12 mouse cellular contexts compared by ENCODE assay signal in genomic region chr12:8334261-8334660, GRCm38 (mm10). TPM values are rescaled to one million over a fixed set of nuclear protein-coding genes. Genes with fewer than 3 reads are reported as not detected.
DNase-seq lines count a peak whose midpoint lies in the region; ATAC-seq and TF ChIP-seq lines count a peak whose summit lies in the region.
"Had no signal": no experiment of that assay in that cellular context is flagged by ENCODE, and none has a peak within 500 bp of the region (broad histone marks: within the 10 kb centered on the region; RNA-seq: fewer than 3 reads in every experiment).

No protein-coding gene starts in this region.

- DNase-seq in kidney, adult 11 months: peak; percentile 60
- DNase-seq in kidney, postnatal 10 days: no peak
- DNase-seq in adrenal gland, adult 8-10 months: peak; percentile 76
- peak; percentile 83 for DNase-seq in gastrocnemius, adult 2 months
- DNase-seq in kidney, postnatal 0 days (ENCODE audit: low spot score): no peak
- no peak for DNase-seq in spleen, postnatal 36 days (ENCODE audit: low spot score in 2 of 2)
- DNase-seq in embryo, embryonic 10.5 days (ENCODE audit: low spot score): no peak
- DNase-seq: forebrain, postnatal 0 days had no signal

- H3K9ac ChIP-seq in kidney, postnatal 0 days (ENCODE audit: low read depth, low read length): 0 out of 2 replicates have a peak overlapping the region, but pooled peaks have one; percentile 27
- H3K9ac ChIP-seq: embryonic facial prominence, embryonic 12.5 days; forebrain, postnatal 0 days; hindbrain, embryonic 15.5 days; liver, embryonic 14.5 days had no signal

- ATAC-seq in kidney, postnatal 0 days (replicated peaks; ENCODE audit: low FRiP score, low read depth): no peak
- ATAC-seq: forebrain, postnatal 0 days had no signal

- TF ChIP-seq CTCF in gastrocnemius, adult 2 months (IDR thresholded peaks at IDR 0.05): no peak
- no peak for TF ChIP-seq CTCF in kidney, postnatal 0 days (IDR thresholded peaks at IDR 0.05; ENCODE audit: low read depth)

- H3K4me2 ChIP-seq in kidney, postnatal 0 days (ENCODE audit: low read length): no peak overlapping the region
- H3K4me2 ChIP-seq: embryonic facial prominence, embryonic 12.5 days; hindbrain, embryonic 15.5 days had no signal

- H3K9me3 ChIP-seq in kidney, postnatal 0 days (replicated peaks; ENCODE audit: low read length): no peaks in the 10 kb centered on the region
- H3K9me3 ChIP-seq: embryonic facial prominence, embryonic 12.5 days; hindbrain, embryonic 15.5 days had no signal

- H3K36me3 ChIP-seq in kidney, postnatal 0 days (ENCODE audit: insufficient read depth, low read length): 0 out of 2 replicates have a peak, but pooled peaks cover 20% of the 10 kb centered on the region

- intact Hi-C loops in gastrocnemius, adult 2 months (cut with DNase I): no loop called here

- H3K27ac ChIP-seq in gastrocnemius, adult 2 months: peak overlapping the region; percentile 73
- H3K27ac ChIP-seq in kidney, postnatal 0 days: peak overlapping the region; percentile 54; the same call in 1 of the 2 replicates
- H3K27ac ChIP-seq: embryonic facial prominence, embryonic 12.5 days; hindbrain, embryonic 15.5 days; liver, embryonic 14.5 days had no signal

- WGBS in kidney, postnatal 0 days: 53% methylated on average over 4 of the region's 4 CpGs

- H3K4me1 ChIP-seq in kidney, postnatal 0 days (replicated peaks; ENCODE audit: insufficient read depth, low read length): peaks cover 13% of the 10 kb centered on the region; the same call in 1 of the 2 replicates

- H3K27me3 ChIP-seq in kidney, postnatal 0 days (ENCODE audit: insufficient read depth, low read length): no peaks in the 10 kb centered on the region
- H3K27me3 ChIP-seq: embryonic facial prominence, embryonic 12.5 days; hindbrain, embryonic 15.5 days had no signal

- H3K4me3 ChIP-seq in gastrocnemius, adult 2 months: peak overlapping the region; percentile 28; the same call in 1 of the 2 replicates
- no peak overlapping the region for H3K4me3 ChIP-seq in kidney, postnatal 0 days (replicated peaks; ENCODE audit: low read depth, low read length)
- H3K4me3 ChIP-seq: embryonic facial prominence, embryonic 12.5 days; hindbrain, embryonic 15.5 days had no signal

RNA-seq across cellular contexts. Expression of gene Hs1bp3, which starts 21.0 kb away (rescaled TPM):
- total RNA-seq in adrenal gland, adult 8-10 months (2022): 10 to 100 TPM; 18.4 to 33.8 (median 20.6) TPM
- 1 to 10 TPM; 6.1 to 7.7 TPM for total RNA-seq in gastrocnemius, adult 2 months (2021)
- 10.2 and 12.2 TPM in 2 replicates for polyA plus RNA-seq in kidney, postnatal 0 days (2015; fragmentation: Nextera tagmentation; extraction: Ambion mirVana)

RNA-seq across cellular contexts. Expression of gene Gdf7, which starts 32.5 kb away (rescaled TPM):
- total RNA-seq in adrenal gland, adult 8-10 months (2022): under 1 TPM in 1 of 4 experiments, not detected in 3; 0.23 TPM
- total RNA-seq in gastrocnemius, adult 2 months (2021): not detected
- 2.3 and 3.1 TPM in 2 replicates for polyA plus RNA-seq in kidney, postnatal 0 days (2015; fragmentation: Nextera tagmentation; extraction: Ambion mirVana)
- total RNA-seq: megakaryocyte progenitor cell, adult 5-6 weeks had no signal
- polyA plus RNA-seq: liver, embryonic 14.5 days had no signal

Comparison
In these comparisons a context has a peak if more than half of its experiments do, and no peak if none do; other contexts are left out.
1. DNase-seq: peak in kidney, adult 11 months (single experiment), adrenal gland, adult 8-10 months (single experiment) and gastrocnemius, adult 2 months (single experiment); none in kidney, postnatal 10 days (single experiment), kidney, postnatal 0 days (single experiment), spleen, postnatal 36 days (0 of 2) and embryo, embryonic 10.5 days (single experiment).